Mouse (Mus musculus): ENCODE measurements around the gene Ddc. TPM values are rescaled to one million over a fixed set of nuclear protein-coding genes. Genes with fewer than 3 reads are reported as not detected.

The Ddc gene
- 3.9 TPM in 1 of 2 replicates, not detected in the other for total RNA-seq (2014; fragmentation: Nextera tagmentation)
- not detected in 2 replicates for total RNA-seq (2017)

- ATAC-seq (replicated peaks; ENCODE audit: low FRiP score, low TSS enrichment, poor library complexity, severe bottlenecking): no peak
Measured at GRCm38 (mm10) chr11:11897645-11898357, at the start of gene Ddc. Gene Ddc, minus strand, starts transcription at chr11:11898144.

- ATAC-seq (replicated peaks; ENCODE audit: low FRiP score, low TSS enrichment, poor library complexity, severe bottlenecking): no peak
Measured at GRCm38 (mm10) chr11:11945766-11946165, 47.8 kb upstream of the Ddc start.

- no peak for ATAC-seq (replicated peaks; ENCODE audit: low FRiP score, low TSS enrichment, poor library complexity, severe bottlenecking)
Measured at GRCm38 (mm10) chr11:11944814-11945213, 46.9 kb upstream of the Ddc start.

GRCm38 (mm10) chr11:11944082-11944349 is 46.1 kb upstream of the Ddc start:
- ATAC-seq (replicated peaks; ENCODE audit: low FRiP score, low TSS enrichment, poor library complexity, severe bottlenecking): no peak

GRCm38 (mm10) chr11:11943240-11944081 is 45.5 kb upstream of the Ddc start:
- ATAC-seq (replicated peaks; ENCODE audit: low FRiP score, low TSS enrichment, poor library complexity, severe bottlenecking): no peak

GRCm38 (mm10) chr11:11942320-11943217 is 44.6 kb upstream of the Ddc start:
- no peak for ATAC-seq (replicated peaks; ENCODE audit: low FRiP score, low TSS enrichment, poor library complexity, severe bottlenecking)

- no peak for ATAC-seq (replicated peaks; ENCODE audit: low FRiP score, low TSS enrichment, poor library complexity, severe bottlenecking)
Measured at GRCm38 (mm10) chr11:11940833-11941681, 43.1 kb upstream of the Ddc start.

- ATAC-seq (replicated peaks; ENCODE audit: low FRiP score, low TSS enrichment, poor library complexity, severe bottlenecking): no peak
Measured at GRCm38 (mm10) chr11:11939611-11940010, 41.7 kb upstream of the Ddc start.

GRCm38 (mm10) chr11:11938591-11938990 is 40.6 kb upstream of the Ddc start:
- no peak for ATAC-seq (replicated peaks; ENCODE audit: low FRiP score, low TSS enrichment, poor library complexity, severe bottlenecking)

- no peak for ATAC-seq (replicated peaks; ENCODE audit: low FRiP score, low TSS enrichment, poor library complexity, severe bottlenecking)
Measured at GRCm38 (mm10) chr11:11937340-11938030, 39.5 kb upstream of the Ddc start.

GRCm38 (mm10) chr11:11934808-11935207 is 36.9 kb upstream of the Ddc start:
- no peak for ATAC-seq (replicated peaks; ENCODE audit: low FRiP score, low TSS enrichment, poor library complexity, severe bottlenecking)

GRCm38 (mm10) chr11:11932102-11932789 is 34.3 kb upstream of the Ddc start:
- no peak for ATAC-seq (replicated peaks; ENCODE audit: low FRiP score, low TSS enrichment, poor library complexity, severe bottlenecking)

- ATAC-seq (replicated peaks; ENCODE audit: low FRiP score, low TSS enrichment, poor library complexity, severe bottlenecking): no peak
Measured at GRCm38 (mm10) chr11:11931688-11932087, 33.7 kb upstream of the Ddc start.

GRCm38 (mm10) chr11:11930527-11930926 is 32.6 kb upstream of the Ddc start:
- no peak for ATAC-seq (replicated peaks; ENCODE audit: low FRiP score, low TSS enrichment, poor library complexity, severe bottlenecking)

- no peak for ATAC-seq (replicated peaks; ENCODE audit: low FRiP score, low TSS enrichment, poor library complexity, severe bottlenecking)
Measured at GRCm38 (mm10) chr11:11929059-11929458, 31.1 kb upstream of the Ddc start.

- ATAC-seq (replicated peaks; ENCODE audit: low FRiP score, low TSS enrichment, poor library complexity, severe bottlenecking): no peak
Measured at GRCm38 (mm10) chr11:11928586-11928985, 30.6 kb upstream of the Ddc start.

- no peak for ATAC-seq (replicated peaks; ENCODE audit: low FRiP score, low TSS enrichment, poor library complexity, severe bottlenecking)
Measured at GRCm38 (mm10) chr11:11923900-11924299, 26.0 kb upstream of the Ddc start.

GRCm38 (mm10) chr11:11923345-11923744 is 25.4 kb upstream of the Ddc start:
- ATAC-seq (replicated peaks; ENCODE audit: low FRiP score, low TSS enrichment, poor library complexity, severe bottlenecking): 0 out of 2 replicates have a peak, but pooled peaks have one; percentile 44
